Mouse (Mus musculus): ENCODE data around the gene Cnot3. TPM values are rescaled to one million over a fixed set of nuclear protein-coding genes. Genes with fewer than 3 reads are reported as not detected.

Cnot3 gene
- polyA plus RNA-seq, 1 experiment: 69.0 TPM

- peak overlapping the region; percentile 97 for H3K27ac ChIP-seq (ENCODE audit: insufficient read depth, low read depth, low read length)
- H3K4me1 ChIP-seq (ENCODE audit: control insufficient read depth, insufficient read depth, low read length): peaks cover 28% of the 10 kb centered on the region
- TF ChIP-seq POLR2A (IDR thresholded peaks at IDR 0.05; ENCODE audit: borderline replicate concordance, low read depth, low read length): 0 out of 2 replicates have a peak, but pooled peaks have one; percentile 20
- TF ChIP-seq CTCF (IDR thresholded peaks at IDR 0.05; ENCODE audit: low read depth, low read length): no peak
- peak overlapping the region; percentile 80 for H3K4me3 ChIP-seq (ENCODE audit: insufficient read depth, low read length)
These were observed 489 bp downstream of the Cnot3 start for GRCm38 (mm10) chr7:3645488-3646025.

- H3K4me3 ChIP-seq (ENCODE audit: insufficient read depth, low read length): peak overlapping the region; percentile 80
- TF ChIP-seq CTCF (IDR thresholded peaks at IDR 0.05; ENCODE audit: low read depth, low read length): no peak
- TF ChIP-seq POLR2A (IDR thresholded peaks at IDR 0.05; ENCODE audit: borderline replicate concordance, low read depth, low read length): no peak
- peaks cover 28% of the 10 kb centered on the region for H3K4me1 ChIP-seq (ENCODE audit: control insufficient read depth, insufficient read depth, low read length)
- peak overlapping the region; percentile 97; the same call in 1 of the 2 replicates for H3K27ac ChIP-seq (ENCODE audit: insufficient read depth, low read depth, low read length)
These were observed 1.1 kb downstream of the Cnot3 start for GRCm38 (mm10) chr7:3646188-3646587.

- TF ChIP-seq CTCF (IDR thresholded peaks at IDR 0.05; ENCODE audit: low read depth, low read length): no peak
- TF ChIP-seq POLR2A (IDR thresholded peaks at IDR 0.05; ENCODE audit: borderline replicate concordance, low read depth, low read length): no peak
- peaks cover 28% of the 10 kb centered on the region for H3K4me1 ChIP-seq (ENCODE audit: control insufficient read depth, insufficient read depth, low read length)
These were observed 1.6 kb downstream of the Cnot3 start for GRCm38 (mm10) chr7:3646641-3647040.

GRCm38 (mm10) chr7:3656966-3657365 is 11.9 kb downstream of the Cnot3 start:
- no peak overlapping the region for H3K27ac ChIP-seq (ENCODE audit: insufficient read depth, low read depth, low read length)
- H3K4me1 ChIP-seq (ENCODE audit: control insufficient read depth, insufficient read depth, low read length): no peaks in the 10 kb centered on the region
- H3K4me3 ChIP-seq (ENCODE audit: insufficient read depth, low read length): no peak overlapping the region
- no peak for TF ChIP-seq CTCF (IDR thresholded peaks at IDR 0.05; ENCODE audit: low read depth, low read length)
- TF ChIP-seq POLR2A (IDR thresholded peaks at IDR 0.05; ENCODE audit: borderline replicate concordance, low read depth, low read length): no peak

More at GRCm38 (mm10) chr7:3646641-3647040, 1.6 kb downstream of the Cnot3 start:
- H3K4me3 ChIP-seq (ENCODE audit: insufficient read depth, low read length): peak overlapping the region; percentile 80
- H3K27ac ChIP-seq (ENCODE audit: insufficient read depth, low read depth, low read length): no peak overlapping the region

- no peak overlapping the region for H3K27ac ChIP-seq (ENCODE audit: insufficient read depth, low read depth, low read length)
- no peak overlapping the region for H3K4me3 ChIP-seq (ENCODE audit: insufficient read depth, low read length)
- peaks cover 1% of the 10 kb centered on the region; the same call in 1 of the 2 replicates for H3K4me1 ChIP-seq (ENCODE audit: control insufficient read depth, insufficient read depth, low read length)
- TF ChIP-seq POLR2A (IDR thresholded peaks at IDR 0.05; ENCODE audit: borderline replicate concordance, low read depth, low read length): no peak
- TF ChIP-seq CTCF (IDR thresholded peaks at IDR 0.05; ENCODE audit: low read depth, low read length): no peak
These were observed 13.5 kb downstream of the Cnot3 start for GRCm38 (mm10) chr7:3658578-3658977.

- peak overlapping the region; percentile 63 for H3K27ac ChIP-seq (ENCODE audit: insufficient read depth, low read depth, low read length)
- TF ChIP-seq POLR2A (IDR thresholded peaks at IDR 0.05; ENCODE audit: borderline replicate concordance, low read depth, low read length): no peak
- no peak for TF ChIP-seq CTCF (IDR thresholded peaks at IDR 0.05; ENCODE audit: low read depth, low read length)
- H3K4me1 ChIP-seq (ENCODE audit: control insufficient read depth, insufficient read depth, low read length): peaks cover 14% of the 10 kb centered on the region
- peak overlapping the region; percentile 86 for H3K4me3 ChIP-seq (ENCODE audit: insufficient read depth, low read length)
These were observed 19.6 kb downstream of the Cnot3 start for GRCm38 (mm10) chr7:3664524-3665214.

- Histone ChIP-seq H3K4me1 (ENCODE audit: control insufficient read depth, insufficient read depth, low read length) (peaks cover 14% of the 10 kb centered on the region), H3K27ac (ENCODE audit: insufficient read depth, low read depth, low read length) (peak within 1 kb of the TSS; percentile 79), H3K4me3 (ENCODE audit: insufficient read depth, low read length) (peak within 1 kb of the TSS; percentile 86)
- TF ChIP-seq POLR2A (IDR thresholded peaks at IDR 0.05; ENCODE audit: borderline replicate concordance, low read depth, low read length): 0 out of 2 replicates have a peak, but pooled peaks have one; percentile 45
- no peak for TF ChIP-seq CTCF (IDR thresholded peaks at IDR 0.05; ENCODE audit: low read depth, low read length)
These were observed 20.4 kb downstream of the Cnot3 start, which contains the start of gene Leng1 for GRCm38 (mm10) chr7:3665215-3666114. Gene Leng1, minus strand, starts transcription at chr7:3665840.

- no peak overlapping the region for H3K27ac ChIP-seq (ENCODE audit: insufficient read depth, low read depth, low read length)
- no peak overlapping the region for H3K4me3 ChIP-seq (ENCODE audit: insufficient read depth, low read length)
- no peak for TF ChIP-seq POLR2A (IDR thresholded peaks at IDR 0.05; ENCODE audit: borderline replicate concordance, low read depth, low read length)
- no peak for TF ChIP-seq CTCF (IDR thresholded peaks at IDR 0.05; ENCODE audit: low read depth, low read length)
- H3K4me1 ChIP-seq (ENCODE audit: control insufficient read depth, insufficient read depth, low read length): peaks cover 14% of the 10 kb centered on the region
These were observed 21.9 kb downstream of the Cnot3 start for GRCm38 (mm10) chr7:3666921-3667391.

- TF ChIP-seq CTCF (IDR thresholded peaks at IDR 0.05; ENCODE audit: low read depth, low read length): peak; percentile 65
- TF ChIP-seq POLR2A (IDR thresholded peaks at IDR 0.05; ENCODE audit: borderline replicate concordance, low read depth, low read length): no peak
- Histone ChIP-seq H3K4me1 (ENCODE audit: control insufficient read depth, insufficient read depth, low read length) (peaks cover 2% of the 10 kb centered on the region; the same call in 1 of the 2 replicates), H3K27ac (ENCODE audit: insufficient read depth, low read depth, low read length) (no peak overlapping the region), H3K4me3 (ENCODE audit: insufficient read depth, low read length) (no peak overlapping the region)
These were observed 29.6 kb downstream of the Cnot3 start for GRCm38 (mm10) chr7:3674507-3675227.

All from bone marrow macrophage, adult 2 months (primary cell).